Mouse (Mus musculus): ENCODE results near the gene Sema6b. TPM values are rescaled to one million over a fixed set of nuclear protein-coding genes. Genes with fewer than 3 reads are reported as not detected.

Gene Sema6b
- polyA plus RNA-seq (2015; fragmentation: Nextera tagmentation; extraction: Ambion mirVana) = 1.1 TPM in 2 replicates

DNA sequence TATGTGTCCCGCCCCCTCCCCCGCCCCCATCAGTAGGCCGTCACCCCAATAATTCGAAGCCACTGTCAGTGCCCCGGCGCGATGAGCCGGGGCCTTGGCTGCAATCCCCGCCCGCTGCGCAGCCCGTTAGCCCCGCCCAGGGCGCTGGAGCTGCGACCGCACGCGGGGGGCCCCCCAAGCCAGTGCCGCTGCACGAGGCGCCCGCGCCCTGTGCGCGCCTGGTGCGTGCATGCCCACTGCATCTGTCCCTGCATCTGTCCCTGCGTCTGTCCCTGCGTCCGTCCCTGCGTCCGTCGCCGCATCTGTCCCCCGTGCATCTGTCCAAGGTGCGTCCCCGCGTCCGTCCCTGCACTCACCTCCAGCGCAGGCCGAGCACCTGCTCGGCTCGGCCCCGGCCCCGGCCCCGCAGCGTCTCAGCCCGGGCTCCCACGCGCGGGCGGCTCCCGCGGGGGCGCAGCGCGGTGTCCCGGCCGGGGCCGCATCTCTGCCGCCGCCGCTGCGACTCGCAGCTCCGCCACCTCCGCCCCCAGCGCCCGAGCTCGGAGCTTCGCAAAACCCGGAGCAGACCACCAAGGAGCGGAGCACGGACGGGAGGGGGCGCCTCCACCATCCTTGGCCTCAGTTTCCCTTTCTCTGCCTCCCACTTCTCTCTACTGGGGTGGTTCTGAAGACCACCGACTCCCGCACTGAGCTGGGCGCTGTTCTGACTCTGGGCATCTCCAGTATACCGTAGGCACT is at the start of gene Sema6b:
Gene Sema6b, minus strand, starts transcription at position 486 of the 738 bp plus-strand sequence.
- 2% methylated on average over 62 of the region's 79 CpGs for WGBS
- peak; percentile 36 for ATAC-seq (ENCODE audit: low FRiP score, low TSS enrichment)
- no peaks in the 10 kb centered on the region for H3K9me3 ChIP-seq (ENCODE audit: low read length)
- peaks cover 59% of the 10 kb centered on the region for H3K27me3 ChIP-seq (ENCODE audit: insufficient read depth, low read length)
- peak within 1 kb of the TSS; percentile 64 for H3K4me3 ChIP-seq (ENCODE audit: low read length)
- peak within 1 kb of the TSS; percentile 100 for H3K4me2 ChIP-seq (replicated peaks; ENCODE audit: low read depth, low read length)
- H3K9ac ChIP-seq (replicated peaks; ENCODE audit: low read length) = peak within 1 kb of the TSS; percentile 67
- H3K36me3 ChIP-seq (ENCODE audit: insufficient read depth, low read length) = no peaks in the 10 kb centered on the region
- peaks cover 29% of the 10 kb centered on the region for H3K4me1 ChIP-seq (ENCODE audit: insufficient read depth, low read length)
- no peak within 1 kb of the TSS for H3K27ac ChIP-seq (ENCODE audit: low read length)

DNA sequence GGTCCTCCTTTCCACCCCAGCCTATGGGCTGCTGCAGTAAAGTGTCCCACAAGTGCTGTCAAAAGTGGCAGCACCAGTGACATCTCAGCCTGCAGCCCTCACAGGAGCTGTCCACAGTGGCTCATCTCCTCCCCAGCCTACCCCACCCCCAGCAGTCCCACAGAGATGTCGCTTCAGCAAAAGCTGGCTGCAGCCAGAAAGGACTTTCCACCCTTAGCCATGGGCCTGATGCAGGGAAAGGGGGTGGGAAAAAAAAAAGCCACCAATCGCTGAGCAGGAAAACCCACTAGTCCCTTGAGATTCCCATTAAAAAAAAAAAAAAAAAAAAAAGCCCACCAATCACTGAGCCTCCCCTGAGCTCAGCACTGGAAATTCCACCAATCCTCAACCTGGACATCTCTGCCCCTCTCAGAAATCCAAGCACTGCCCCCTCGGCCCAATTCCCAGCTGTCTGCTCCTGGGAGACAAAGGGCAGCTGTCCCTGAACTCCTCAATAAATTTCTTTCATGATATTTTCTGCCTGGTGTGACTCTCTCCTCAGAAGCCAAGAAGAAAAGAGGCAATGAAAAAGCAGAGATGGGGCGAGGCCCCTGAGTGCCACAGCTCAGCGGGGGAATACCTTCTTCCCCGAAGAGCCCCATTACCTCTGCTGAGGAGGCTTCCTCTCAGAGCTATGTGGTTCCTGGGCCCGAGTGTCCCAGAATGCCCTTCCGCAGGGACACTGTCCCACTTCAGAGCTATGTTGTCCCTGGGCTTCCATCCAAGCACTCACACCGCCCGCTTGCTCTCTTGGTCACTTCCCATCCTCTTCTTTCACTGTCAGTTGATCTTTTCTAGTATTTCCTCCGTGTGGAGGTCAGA is 45.4 kb upstream of the Sema6b start:
- H3K36me3 ChIP-seq (ENCODE audit: insufficient read depth, low read length) = peaks cover 45% of the 10 kb centered on the region
- 0 out of 2 replicates have a peak overlapping the region, but pooled peaks have one; percentile 18 for H3K9ac ChIP-seq (replicated peaks; ENCODE audit: low read length)
- peak overlapping the region; percentile 19; the same call in 1 of the 2 replicates for H3K4me2 ChIP-seq (replicated peaks; ENCODE audit: low read depth, low read length)

DNA sequence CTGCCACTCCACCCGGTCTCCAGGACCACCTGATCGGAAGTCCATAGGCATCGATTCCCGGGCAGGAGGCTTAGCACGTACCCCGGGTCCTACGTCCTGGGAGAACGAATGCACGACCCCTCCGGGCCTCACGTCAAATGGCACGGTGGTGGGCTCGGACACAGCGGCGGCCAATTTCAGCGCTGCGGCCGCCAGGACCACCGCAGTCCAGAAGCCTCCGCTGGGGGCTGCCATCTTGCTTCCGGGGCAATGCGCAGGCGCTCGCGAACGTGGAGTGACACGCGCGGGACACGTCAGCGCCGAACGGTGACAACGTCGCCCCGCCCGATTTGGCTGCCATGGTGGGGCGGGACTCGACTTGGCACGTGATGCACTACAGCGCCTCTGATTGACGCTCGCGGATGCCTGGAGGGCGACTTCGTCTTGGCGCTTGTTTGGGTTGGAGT is 43.5 kb upstream of the Sema6b start, which contains the start of gene Mydgf:
Gene Mydgf, minus strand, starts transcription at position 263 of the 446 bp plus-strand sequence.
- Histone ChIP-seq H3K36me3 (ENCODE audit: insufficient read depth, low read length) (peaks cover 33% of the 10 kb centered on the region), H3K27me3 (ENCODE audit: insufficient read depth, low read length) (no peaks in the 10 kb centered on the region), H3K9ac (replicated peaks; ENCODE audit: low read length) (peak within 1 kb of the TSS; percentile 84), H3K4me2 (replicated peaks; ENCODE audit: low read depth, low read length) (peak within 1 kb of the TSS; percentile 79), H3K4me1 (ENCODE audit: insufficient read depth, low read length) (peaks cover 28% of the 10 kb centered on the region), H3K4me3 (ENCODE audit: low read length) (peak within 1 kb of the TSS; percentile 90), H3K27ac (ENCODE audit: low read length) (peak within 1 kb of the TSS; percentile 73), H3K9me3 (ENCODE audit: low read length) (no peaks in the 10 kb centered on the region)
- under 1% methylated on average over 47 of the region's 47 CpGs for WGBS
- peak; percentile 89 for ATAC-seq (ENCODE audit: low FRiP score, low TSS enrichment)

More for the DNA sequence above, 45.4 kb upstream of the Sema6b start:
- Histone ChIP-seq H3K4me3 (ENCODE audit: low read length) (no peak overlapping the region), H3K9me3 (ENCODE audit: low read length) (no peaks in the 10 kb centered on the region), H3K4me1 (ENCODE audit: insufficient read depth, low read length) (peaks cover 28% of the 10 kb centered on the region), H3K27ac (ENCODE audit: low read length) (peak overlapping the region; percentile 75), H3K27me3 (ENCODE audit: insufficient read depth, low read length) (no peaks in the 10 kb centered on the region)
- 15% methylated on average over 11 of the region's 11 CpGs for WGBS
- ATAC-seq (ENCODE audit: low FRiP score, low TSS enrichment) = peak; percentile 71

DNA sequence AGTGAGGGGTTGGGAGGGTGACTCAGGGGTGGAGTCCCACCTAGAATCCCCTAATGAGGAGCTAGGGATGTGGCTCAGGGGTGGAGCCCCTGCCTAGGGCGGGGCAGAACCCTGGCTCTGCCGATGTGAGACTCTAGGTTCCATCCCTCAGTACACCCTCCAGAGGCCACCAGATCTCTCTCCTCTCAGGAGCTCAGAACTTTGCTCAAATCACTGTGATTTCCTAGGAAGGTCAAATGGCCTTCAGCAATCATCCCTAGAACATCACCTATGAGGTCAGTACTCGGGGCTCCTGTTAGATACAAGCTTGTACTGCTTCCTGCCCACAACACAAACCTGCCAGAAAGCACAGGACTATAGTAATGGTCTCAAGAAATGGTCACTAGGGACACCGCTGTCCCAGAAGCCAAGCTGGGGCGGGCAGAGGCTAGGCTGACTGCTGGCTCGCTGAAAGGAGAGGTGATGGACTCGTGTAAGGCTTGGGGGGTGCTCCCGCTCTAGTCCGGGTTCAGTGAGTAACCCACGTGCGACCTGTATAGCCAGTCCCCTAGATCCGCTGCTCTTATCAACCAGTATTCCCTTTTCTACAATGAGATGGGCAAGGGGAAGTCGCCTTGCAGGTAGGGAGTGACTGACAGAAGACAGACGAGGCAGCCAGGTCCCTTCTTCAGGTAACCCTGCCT is 43.0 kb upstream of the Sema6b start:
- H3K36me3 ChIP-seq (ENCODE audit: insufficient read depth, low read length) = peaks cover 28% of the 10 kb centered on the region

DNA sequence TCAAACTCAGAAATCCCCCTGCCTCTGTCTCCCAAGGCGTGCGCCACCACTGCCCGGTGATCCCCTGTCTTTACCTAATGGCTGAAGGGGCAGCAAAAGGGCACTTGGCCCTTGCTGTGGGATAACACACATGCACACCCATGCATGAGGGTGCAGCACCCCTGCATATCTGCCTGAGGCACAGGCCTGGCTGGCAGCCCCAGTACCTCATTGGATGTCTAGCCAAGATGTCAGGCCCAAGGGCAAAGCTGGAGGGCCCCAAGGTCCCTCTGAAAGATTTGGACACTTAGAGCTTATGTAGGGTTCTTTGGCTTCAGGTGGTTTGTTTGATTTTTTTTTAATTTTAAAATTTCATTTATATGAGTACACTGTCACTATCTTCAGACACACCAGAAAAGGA is 35.3 kb upstream of the Sema6b start:
- no peak for ATAC-seq (ENCODE audit: low FRiP score, low TSS enrichment)
- WGBS = 100% methylated on average over 3 of the region's 3 CpGs
- H3K36me3 ChIP-seq (ENCODE audit: insufficient read depth, low read length) = peaks cover 27% of the 10 kb centered on the region

More for the DNA sequence above, 43.0 kb upstream of the Sema6b start:
- WGBS = 1% methylated on average over 14 of the region's 14 CpGs
- H3K9me3 ChIP-seq (ENCODE audit: low read length) = no peaks in the 10 kb centered on the region
- H3K4me3 ChIP-seq (ENCODE audit: low read length) = peak overlapping the region; percentile 90
- peak overlapping the region; percentile 84 for H3K9ac ChIP-seq (replicated peaks; ENCODE audit: low read length)
- H3K4me1 ChIP-seq (ENCODE audit: insufficient read depth, low read length) = peaks cover 28% of the 10 kb centered on the region
- H3K4me2 ChIP-seq (replicated peaks; ENCODE audit: low read depth, low read length) = peak overlapping the region; percentile 79
- no peaks in the 10 kb centered on the region for H3K27me3 ChIP-seq (ENCODE audit: insufficient read depth, low read length)
- H3K27ac ChIP-seq (ENCODE audit: low read length) = peak overlapping the region; percentile 73
- ATAC-seq (ENCODE audit: low FRiP score, low TSS enrichment) = peak; percentile 3

DNA sequence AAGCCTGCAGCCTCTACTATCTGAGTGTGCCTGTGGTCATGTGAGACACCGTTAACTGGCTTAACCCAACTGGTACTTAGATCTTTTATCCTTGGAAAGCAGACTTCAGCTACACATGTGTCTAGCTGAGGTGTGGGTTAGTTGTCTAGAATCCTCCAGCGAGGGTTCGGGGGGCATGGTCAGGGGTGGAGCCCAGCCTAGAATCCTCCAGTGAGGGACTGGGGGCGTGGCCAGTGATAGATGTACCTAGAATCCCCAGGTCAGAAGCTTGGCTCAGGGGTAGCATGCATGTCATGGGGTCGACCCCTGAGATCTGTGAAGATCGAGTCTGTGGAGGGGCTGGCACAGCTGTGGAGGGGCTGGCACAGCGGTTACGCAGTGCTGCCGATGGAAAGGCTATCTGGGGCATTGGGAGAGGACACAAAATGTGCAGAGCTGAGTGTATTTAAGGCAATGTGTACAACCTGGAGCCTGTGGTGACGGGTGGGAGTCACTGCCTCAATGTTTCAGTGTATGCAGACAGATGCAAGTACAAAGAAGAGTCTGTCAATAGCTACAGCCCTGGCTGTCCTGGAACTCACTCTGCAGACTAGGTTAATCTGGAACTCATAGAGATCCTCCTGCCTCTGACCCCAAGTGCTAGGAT is 33.4 kb upstream of the Sema6b start:
- Histone ChIP-seq H3K9ac (replicated peaks; ENCODE audit: low read length) (no peak overlapping the region), H3K27ac (ENCODE audit: low read length) (no peak overlapping the region), H3K4me3 (ENCODE audit: low read length) (no peak overlapping the region), H3K36me3 (ENCODE audit: insufficient read depth, low read length) (peaks cover 22% of the 10 kb centered on the region), H3K4me2 (replicated peaks; ENCODE audit: low read depth, low read length) (no peak overlapping the region), H3K4me1 (ENCODE audit: insufficient read depth, low read length) (no peaks in the 10 kb centered on the region), H3K27me3 (ENCODE audit: insufficient read depth, low read length) (no peaks in the 10 kb centered on the region), H3K9me3 (ENCODE audit: low read length) (no peaks in the 10 kb centered on the region)
- 50% methylated on average over 10 of the region's 10 CpGs for WGBS
- no peak for ATAC-seq (ENCODE audit: low FRiP score, low TSS enrichment)

More for the DNA sequence above, 35.3 kb upstream of the Sema6b start:
- no peaks in the 10 kb centered on the region for H3K9me3 ChIP-seq (ENCODE audit: low read length)
- H3K27ac ChIP-seq (ENCODE audit: low read length) = no peak overlapping the region
- H3K4me3 ChIP-seq (ENCODE audit: low read length) = no peak overlapping the region
- no peak overlapping the region for H3K9ac ChIP-seq (replicated peaks; ENCODE audit: low read length)
- H3K4me2 ChIP-seq (replicated peaks; ENCODE audit: low read depth, low read length) = no peak overlapping the region
- H3K4me1 ChIP-seq (ENCODE audit: insufficient read depth, low read length) = no peaks in the 10 kb centered on the region
- H3K27me3 ChIP-seq (ENCODE audit: insufficient read depth, low read length) = no peaks in the 10 kb centered on the region

DNA sequence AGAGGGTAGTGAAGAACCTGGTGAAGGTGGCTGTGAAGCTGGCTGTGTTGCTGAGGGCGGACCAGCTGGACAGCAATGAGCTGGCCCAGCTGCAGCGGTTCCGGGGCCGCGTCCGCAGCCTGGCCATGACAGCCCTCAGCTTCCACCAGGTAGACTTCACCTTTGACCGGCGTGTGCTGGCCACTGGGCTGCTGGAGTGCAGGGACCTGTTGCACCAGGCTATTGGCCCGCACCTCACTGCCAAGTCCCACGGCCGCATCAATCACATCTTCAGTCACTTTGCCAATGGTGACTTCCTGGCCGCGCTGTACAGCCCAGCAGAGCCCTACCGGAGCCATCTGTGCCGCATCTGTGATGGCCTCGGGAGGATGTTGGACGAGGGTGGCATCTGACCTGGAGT is 31.7 kb upstream of the Sema6b start:
- WGBS = 90% methylated on average over 17 of the region's 17 CpGs
- Histone ChIP-seq H3K9ac (replicated peaks; ENCODE audit: low read length) (no peak overlapping the region), H3K4me1 (ENCODE audit: insufficient read depth, low read length) (no peaks in the 10 kb centered on the region), H3K27me3 (ENCODE audit: insufficient read depth, low read length) (no peaks in the 10 kb centered on the region), H3K9me3 (ENCODE audit: low read length) (no peaks in the 10 kb centered on the region), H3K36me3 (ENCODE audit: insufficient read depth, low read length) (peaks cover 9% of the 10 kb centered on the region), H3K27ac (ENCODE audit: low read length) (no peak overlapping the region), H3K4me2 (replicated peaks; ENCODE audit: low read depth, low read length) (no peak overlapping the region), H3K4me3 (ENCODE audit: low read length) (no peak overlapping the region)
- no peak for ATAC-seq (ENCODE audit: low FRiP score, low TSS enrichment)

DNA sequence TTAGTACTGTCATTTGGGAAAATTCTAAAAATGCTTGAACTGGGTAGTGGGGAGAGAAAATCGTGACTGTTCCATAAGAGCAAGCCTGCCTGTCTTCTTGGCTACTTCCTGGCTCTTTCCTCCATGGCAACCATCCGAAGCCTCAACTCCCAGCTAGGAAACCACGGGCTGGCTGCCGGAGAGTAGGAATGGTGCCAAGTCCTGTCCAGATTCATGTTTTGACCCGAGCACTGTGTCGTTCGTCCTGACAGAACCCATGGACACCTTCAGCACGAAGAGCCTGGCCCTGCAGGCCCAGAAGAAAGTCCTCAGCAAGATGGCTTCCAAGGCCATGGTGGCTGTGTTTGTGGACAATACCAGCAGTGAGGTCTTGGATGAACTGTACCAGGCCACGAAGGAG is 31.3 kb upstream of the Sema6b start:
- Histone ChIP-seq H3K27ac (ENCODE audit: low read length) (0 out of 2 replicates have a peak overlapping the region, but pooled peaks have one; percentile 11), H3K36me3 (ENCODE audit: insufficient read depth, low read length) (peaks cover 5% of the 10 kb centered on the region), H3K9me3 (ENCODE audit: low read length) (no peaks in the 10 kb centered on the region), H3K4me3 (ENCODE audit: low read length) (no peak overlapping the region), H3K27me3 (ENCODE audit: insufficient read depth, low read length) (no peaks in the 10 kb centered on the region), H3K4me2 (replicated peaks; ENCODE audit: low read depth, low read length) (no peak overlapping the region), H3K4me1 (ENCODE audit: insufficient read depth, low read length) (no peaks in the 10 kb centered on the region), H3K9ac (replicated peaks; ENCODE audit: low read length) (no peak overlapping the region)
- WGBS = 56% methylated on average over 9 of the region's 9 CpGs
- ATAC-seq (ENCODE audit: low FRiP score, low TSS enrichment) = no peak

DNA sequence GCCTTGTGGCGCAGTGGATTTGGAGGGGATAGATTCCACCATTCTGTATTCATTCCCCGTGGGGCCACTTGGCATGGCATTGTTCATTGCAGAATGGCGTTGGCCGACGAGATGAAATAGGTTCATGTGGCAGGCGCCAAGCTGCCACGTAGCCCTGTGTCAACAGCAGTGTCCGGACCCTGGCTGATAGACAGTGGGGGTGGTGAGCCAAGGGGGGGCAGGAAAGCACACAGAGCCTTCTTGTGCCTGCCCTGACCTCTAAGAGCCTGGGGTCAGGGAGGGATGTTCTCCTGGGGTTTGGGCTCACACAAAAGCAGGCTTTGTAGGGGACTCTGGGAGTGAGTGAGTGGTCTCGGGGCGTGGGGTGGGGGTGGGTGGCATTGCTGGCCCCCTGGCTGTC is 30.5 kb upstream of the Sema6b start:
- Histone ChIP-seq H3K4me2 (replicated peaks; ENCODE audit: low read depth, low read length) (peak overlapping the region; percentile 10; the same call in 1 of the 2 replicates), H3K9me3 (ENCODE audit: low read length) (no peaks in the 10 kb centered on the region), H3K9ac (replicated peaks; ENCODE audit: low read length) (no peak overlapping the region), H3K36me3 (ENCODE audit: insufficient read depth, low read length) (no peaks in the 10 kb centered on the region), H3K27me3 (ENCODE audit: insufficient read depth, low read length) (no peaks in the 10 kb centered on the region), H3K27ac (ENCODE audit: low read length) (peak overlapping the region; percentile 19), H3K4me1 (ENCODE audit: insufficient read depth, low read length) (no peaks in the 10 kb centered on the region), H3K4me3 (ENCODE audit: low read length) (no peak overlapping the region)
- WGBS = 64% methylated on average over 10 of the region's 10 CpGs
- ATAC-seq (ENCODE audit: low FRiP score, low TSS enrichment) = no peak
